Mouse (Mus musculus): Measurements from ENCODE around the gene Trim24.
"Not testable (repeated sequence)": the region's sequence is repeated elsewhere in the genome, so short reads cannot be mapped to it uniquely, and the experiment has no call there.

GRCm38 (mm10) chr6:37825331-37826115, 45.1 kb upstream of the Trim24 start:
- TF ChIP-seq CTCF, EP300 (IDR thresholded peaks at IDR 0.05; ENCODE audit: low read depth): not testable (repeated sequence)
